Mouse (Mus musculus) layer of hippocampus, adult 8-10 months (tissue): ENCODE measurements around the gene Lbx1. TPM values are rescaled to one million over a fixed set of nuclear protein-coding genes. Genes with fewer than 3 reads are reported as not detected.

ENCODE experiments used
- DNase-seq, 2 experiments: peaks; one replicate each; pipeline ENCODE4 v3.0.0; 2022; ENCODE audit warnings: low spot score in 2 of 2
- total RNA-seq, 4 experiments: library from RNA; stranded (reverse); gene quantifications; 2 replicates each; pipeline ENCODE4 v1.2.4; 2022

Lbx1 gene
- not detected for total RNA-seq

DNA sequence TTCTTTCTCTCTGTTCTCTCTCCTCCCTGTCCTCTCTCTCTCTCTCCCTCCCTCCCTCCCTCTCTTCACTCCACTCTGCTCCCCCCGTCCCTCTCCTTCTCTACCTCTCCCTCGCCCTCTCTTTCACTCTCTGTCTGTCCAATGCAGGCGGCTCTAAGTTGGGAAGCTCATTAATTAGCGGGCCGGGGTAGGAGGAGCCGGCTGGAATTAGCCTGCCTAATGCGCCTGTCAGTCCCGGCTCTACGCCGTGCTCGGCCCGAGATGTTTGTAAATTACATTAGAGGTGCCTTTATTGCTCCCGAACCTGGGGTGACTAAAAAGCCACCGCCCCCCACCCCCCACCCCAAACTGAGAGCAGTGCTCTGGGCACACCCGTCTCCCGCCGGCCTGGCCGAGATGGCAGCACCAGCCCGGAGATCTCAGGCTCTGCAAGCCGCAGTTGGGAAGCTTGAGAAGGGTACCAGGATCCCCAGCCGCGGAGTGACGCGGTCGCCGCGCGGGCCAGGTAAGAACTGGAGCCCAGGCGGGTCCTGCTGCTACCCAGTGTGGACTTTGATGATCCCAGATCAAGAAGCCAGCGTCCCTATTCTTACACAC, at the start of gene Lbx1:
TSS of gene Lbx1 (minus strand) at position 47 of the 597 bp plus-strand sequence.
- DNase-seq, result no peak

DNA sequence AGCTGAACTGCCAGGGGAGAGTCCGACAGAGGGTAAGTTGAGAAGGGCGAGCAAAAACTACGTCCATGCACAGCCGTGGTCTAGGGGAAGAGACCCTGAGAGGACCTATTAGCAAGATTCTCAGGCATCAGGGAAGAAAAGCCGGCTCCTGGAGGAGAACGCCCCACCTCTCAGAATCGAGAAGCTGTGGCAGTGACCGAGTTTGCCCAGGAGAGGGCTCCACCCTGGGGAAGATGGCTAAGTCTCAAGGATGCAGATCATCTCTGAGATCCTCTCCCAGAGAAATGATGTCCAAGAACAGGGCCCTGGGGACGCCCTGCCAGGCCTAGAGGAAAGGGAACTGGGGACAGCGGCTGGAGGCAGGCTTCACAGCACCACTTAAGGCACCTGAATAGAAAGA, 47.7 kb upstream of the Lbx1 start:
- DNase-seq, result peak in 1 of 2 experiments; percentile 53

DNA sequence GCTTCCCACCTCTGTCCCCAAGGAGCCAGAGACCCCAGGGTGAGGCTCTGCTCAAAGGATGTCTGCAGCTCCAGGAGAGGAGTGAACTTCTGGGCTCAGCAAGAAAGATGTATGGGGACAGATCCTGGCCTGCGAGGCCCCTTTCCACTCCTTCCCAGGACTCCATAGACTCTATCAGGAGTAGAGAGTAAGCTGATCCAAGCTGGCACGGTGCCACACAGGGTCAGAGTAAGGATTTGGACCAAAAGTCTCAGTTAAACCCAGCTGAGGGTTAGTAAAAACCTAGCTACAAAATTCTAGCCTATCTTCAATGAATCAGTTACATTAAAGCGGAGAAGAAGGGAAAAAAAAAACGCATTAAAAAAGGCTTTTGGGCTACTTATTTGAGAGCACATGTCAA, 40.6 kb upstream of the Lbx1 start:
- no peak for DNase-seq

GRCm38 (mm10) chr19:45271986-45272385, 36.4 kb upstream of the Lbx1 start:
- no peak for DNase-seq

DNA sequence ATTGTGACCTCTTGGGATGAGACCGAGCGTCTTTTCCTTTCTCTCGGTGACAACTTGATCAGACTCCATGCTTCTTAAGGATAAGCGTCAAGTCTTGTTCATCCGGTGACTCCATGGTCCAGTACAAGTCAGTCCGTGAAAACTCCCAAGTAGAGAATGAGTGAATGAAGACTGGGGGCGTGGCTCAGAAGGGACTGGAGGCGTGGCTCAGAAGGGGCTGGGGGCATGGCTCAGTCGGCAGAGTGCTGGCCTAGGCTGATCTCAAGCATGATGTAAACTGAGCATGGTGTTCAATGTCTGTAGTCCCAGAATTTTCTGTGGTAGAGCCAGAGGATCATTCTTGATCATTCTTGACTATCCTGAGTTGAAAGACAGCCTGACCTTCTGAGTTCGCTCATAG, 27.4 kb upstream of the Lbx1 start:
- DNase-seq, result no peak

DNA sequence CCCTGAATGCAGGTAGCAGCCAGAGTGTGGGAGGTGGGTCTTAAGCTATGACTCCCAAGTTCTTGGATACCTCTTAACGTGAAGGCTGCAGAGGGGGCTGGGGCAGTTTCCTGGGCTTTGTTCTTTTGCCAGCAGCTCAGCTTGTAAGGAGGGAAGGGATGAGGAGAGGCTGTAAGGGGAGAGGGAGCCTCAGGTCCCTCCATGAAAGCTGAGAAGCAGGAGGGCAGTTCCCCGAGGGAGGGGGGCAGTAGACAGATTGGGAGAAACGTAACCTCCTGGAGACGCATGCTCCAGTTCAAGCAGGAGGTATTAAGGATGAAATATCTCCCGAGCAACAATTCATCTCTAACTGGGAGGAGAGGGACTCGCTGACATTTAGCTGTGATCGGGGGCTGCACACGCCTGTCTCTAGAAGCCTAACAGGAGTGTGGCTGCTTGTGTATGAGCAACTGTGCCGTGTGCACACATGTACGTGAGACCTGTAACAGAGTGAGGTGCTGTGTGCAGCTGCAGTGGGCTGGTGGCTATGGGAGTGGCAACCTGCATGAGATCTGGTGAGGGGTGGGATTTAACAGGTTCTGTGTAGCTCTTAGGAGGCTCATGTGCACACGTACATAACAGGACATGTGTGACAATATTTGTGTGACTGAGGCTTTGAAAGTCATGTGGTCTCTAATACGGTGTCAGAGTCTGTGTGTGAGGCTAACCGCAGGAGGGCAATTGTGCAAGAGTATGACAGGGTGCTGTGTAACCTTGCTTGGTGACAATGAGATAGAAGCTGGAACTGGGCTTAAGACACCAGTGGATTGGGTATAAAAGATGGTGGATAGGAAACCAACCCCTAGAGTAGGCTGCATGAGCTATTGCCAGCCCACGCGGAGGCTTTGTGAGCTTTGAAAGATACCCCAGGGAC, 22.1 kb upstream of the Lbx1 start:
- no peak for DNase-seq

- DNase-seq, result no peak
These were observed 19.2 kb upstream of the Lbx1 start for GRCm38 (mm10) chr19:45254806-45255205.

DNA sequence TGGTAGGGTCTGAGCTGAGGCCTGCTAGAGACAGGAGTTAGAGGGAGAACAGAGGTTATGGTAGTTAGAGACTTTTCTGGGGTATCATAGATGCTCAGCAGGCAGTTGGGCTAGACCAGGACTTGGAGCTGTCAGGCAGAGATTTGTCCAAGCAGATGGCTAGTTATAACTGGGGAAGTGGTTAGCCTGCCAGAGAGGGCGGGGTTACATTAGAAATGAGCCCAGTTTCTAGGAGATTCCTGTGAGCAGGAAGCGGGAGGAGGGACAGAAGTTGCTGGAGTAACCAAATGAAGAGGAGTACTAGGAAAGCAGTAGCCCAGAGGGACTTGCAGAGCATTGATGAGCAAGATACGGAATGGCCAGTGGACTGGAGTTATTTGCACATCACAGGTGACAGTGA, 16.8 kb upstream of the Lbx1 start:
- DNase-seq, result no peak

- peak; percentile 26 to 57 for DNase-seq
These were observed 13.1 kb upstream of the Lbx1 start for GRCm38 (mm10) chr19:45248691-45249090.

DNA sequence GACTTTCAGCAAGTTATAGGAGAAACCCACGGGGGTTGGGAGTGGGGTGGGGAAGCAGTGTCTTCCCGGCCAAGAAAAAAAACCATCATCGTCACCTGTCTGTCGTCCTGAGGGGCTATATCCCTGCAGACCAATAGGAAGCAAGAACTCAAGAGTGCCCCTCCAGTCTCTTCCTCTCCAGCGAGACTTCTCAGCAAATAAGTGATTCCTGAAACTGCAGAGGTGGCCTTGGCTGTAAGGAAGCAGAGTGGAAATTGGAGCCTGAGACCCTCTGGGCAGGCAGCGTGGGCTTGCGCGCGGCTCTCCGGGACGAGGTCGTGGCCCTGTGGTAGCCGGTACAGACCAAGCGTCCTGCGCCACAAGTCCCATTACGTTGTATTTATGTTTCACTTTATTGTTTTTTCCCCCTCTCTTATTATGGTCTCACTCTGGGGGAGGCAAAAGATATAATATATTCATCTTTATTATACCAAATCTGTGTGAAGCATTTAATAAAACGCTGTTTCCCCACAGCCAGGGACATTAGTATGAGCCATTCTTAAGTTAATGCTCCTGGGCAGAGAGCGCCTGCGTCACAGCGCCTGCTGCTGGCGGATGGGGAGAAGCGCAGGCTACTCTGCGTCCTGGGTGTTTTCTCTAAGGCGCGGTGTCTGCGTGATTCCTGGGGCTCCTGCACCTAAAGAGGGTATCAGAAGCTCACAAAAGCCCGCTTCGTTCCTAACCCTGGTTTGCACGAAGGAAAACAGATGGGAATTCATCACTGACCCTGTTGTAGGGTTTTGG, 8.5 kb upstream of the Lbx1 start:
- DNase-seq, result no peak

GRCm38 (mm10) chr19:45243264-45243602, 7.6 kb upstream of the Lbx1 start:
- no peak for DNase-seq

DNA sequence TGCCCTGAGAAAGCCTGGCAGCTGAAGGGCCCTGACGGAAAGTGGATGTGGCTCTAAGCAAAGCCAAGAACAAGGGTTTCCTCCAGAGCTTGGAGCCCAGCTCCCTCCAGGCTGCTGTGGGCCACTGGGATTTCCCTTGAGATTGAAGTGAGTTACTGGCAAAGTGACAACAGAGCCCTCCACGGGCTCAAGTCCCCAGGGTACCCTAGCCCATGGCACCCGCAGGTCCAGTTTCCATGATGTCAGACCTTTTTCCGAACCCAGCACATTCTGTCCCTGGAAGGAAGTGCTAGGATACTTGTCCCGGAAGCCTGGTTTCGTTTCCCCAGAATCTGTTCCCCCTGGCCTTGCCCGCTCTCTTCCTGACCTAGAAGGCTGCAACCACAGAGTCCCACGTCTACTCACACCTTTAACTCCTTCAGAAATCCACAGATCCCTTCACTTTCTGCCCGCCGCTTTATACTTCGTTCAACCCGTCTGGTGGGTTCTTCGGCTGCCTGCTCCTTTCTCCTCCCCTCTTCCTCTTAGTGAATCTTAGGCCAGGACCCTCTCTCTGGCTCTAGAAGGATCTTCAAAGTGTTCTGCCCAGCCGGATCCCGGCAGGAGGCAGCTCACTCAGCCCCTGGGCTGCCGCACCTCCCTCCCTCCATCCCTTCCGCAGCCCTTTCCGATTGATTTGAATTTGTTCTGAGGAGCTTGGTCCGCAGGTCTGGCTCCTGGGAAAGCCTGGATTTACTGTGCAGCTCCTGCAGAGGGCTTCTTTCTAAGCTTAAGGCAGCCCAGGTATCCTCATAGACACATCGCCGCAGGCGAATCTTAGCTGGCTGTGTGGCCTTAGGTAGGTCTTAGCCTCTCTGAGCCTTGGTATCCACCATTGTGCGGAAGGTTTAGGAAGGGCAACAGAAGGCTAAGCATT, 7.0 kb upstream of the Lbx1 start:
- no peak for DNase-seq

DNA sequence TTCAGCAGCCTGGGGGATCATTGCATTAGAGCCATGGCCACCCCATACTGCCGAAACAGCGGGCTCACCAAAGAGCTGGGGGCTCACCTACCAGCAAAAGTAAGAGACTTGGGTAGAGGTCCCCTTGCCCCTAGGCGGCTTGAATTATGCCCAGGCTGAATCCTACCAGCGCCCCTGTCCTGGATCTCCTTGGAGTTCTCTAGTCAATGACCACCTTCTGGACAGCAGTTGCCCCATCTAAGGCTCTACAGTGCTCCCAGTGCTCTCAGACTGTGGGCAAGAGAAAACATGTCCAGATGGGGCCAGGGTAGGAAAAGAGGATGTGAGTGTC, 6.4 kb upstream of the Lbx1 start:
- no peak for DNase-seq

- DNase-seq, result no peak
These were observed 4.4 kb upstream of the Lbx1 start for GRCm38 (mm10) chr19:45240026-45240425.

GRCm38 (mm10) chr19:45239191-45239590, 3.6 kb upstream of the Lbx1 start:
- DNase-seq, result no peak

GRCm38 (mm10) chr19:45237665-45238209, 2.1 kb upstream of the Lbx1 start:
- no peak for DNase-seq

DNA sequence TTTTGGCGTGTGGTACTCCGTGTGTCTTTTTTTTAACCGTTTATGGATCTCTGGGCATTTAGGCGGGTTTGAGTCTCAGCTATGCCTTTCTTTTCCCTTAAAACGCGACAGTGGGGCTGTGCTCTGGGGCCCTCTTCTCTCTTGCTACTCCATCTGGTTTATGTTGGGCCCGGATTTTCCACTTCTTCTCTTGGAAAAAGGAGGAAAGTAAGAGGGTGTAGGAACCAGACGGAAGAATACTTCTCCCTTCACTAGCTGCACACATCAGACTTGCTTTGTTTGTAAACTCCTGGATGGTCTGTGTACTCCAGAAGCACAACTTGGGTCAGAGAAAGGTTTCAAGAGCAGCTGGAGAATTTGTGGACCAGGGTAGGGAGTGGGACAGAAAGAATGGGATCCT, 1.5 kb upstream of the Lbx1 start:
- DNase-seq, result no peak

GRCm38 (mm10) chr19:45236363-45236942, 841 bp upstream of the Lbx1 start:
- DNase-seq, result no peak

GRCm38 (mm10) chr19:45235331-45235741, 276 bp downstream of the Lbx1 start:
- DNase-seq, result no peak

DNA sequence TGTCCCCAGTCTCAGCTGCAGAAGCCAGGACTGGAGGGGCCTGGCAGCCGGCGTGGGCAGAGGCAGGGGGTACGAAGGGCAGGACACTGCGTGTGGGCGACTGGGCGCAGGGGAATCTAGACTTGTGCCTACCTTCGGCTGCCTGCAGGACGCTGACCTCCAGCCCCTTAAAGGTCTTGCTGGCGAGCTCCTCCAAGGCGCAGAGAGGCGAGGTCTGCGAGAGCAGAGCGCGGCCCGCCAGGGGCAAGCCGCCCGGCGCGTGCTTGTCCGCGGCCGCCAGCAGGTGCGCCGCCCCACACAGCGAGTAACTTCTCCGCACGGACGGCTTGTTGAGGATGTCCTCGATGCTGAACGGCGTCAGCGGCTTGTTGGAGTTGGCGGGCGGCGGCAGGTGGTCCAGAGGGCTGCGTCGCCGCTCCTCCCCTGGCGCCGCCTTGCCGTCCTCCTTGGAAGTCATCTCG, 811 bp downstream of the Lbx1 start:
- no peak for DNase-seq
